Mouse (Mus musculus) mature B cell (primary cell): ENCODE data around the gene Xrcc1.
"Not testable (repeated sequence)": the region's sequence is repeated elsewhere in the genome, so short reads cannot be mapped to it uniquely, and the experiment has no call there.

ENCODE experiments used
- in situ Hi-C: fragments of 300-500 bp; cut with MboI; formaldehyde crosslinking; loops from 2 replicates; pipeline ENCODE4 v1.14.3; 2019

The Xrcc1 gene

GRCm38 (mm10) chr7:24600941-24601597, 55.0 kb downstream of the Xrcc1 start:
- in situ Hi-C loops = no loop called here

GRCm38 (mm10) chr7:24605561-24605960, 59.5 kb downstream of the Xrcc1 start:
- in situ Hi-C loops = loop anchor here (5.0 kb wide), 1 partner anchor 37 kb away; no protein-coding TSS in a partner anchor

GRCm38 (mm10) chr7:24606046-24606445, 60.0 kb downstream of the Xrcc1 start:
- in situ Hi-C loops = loop anchor here (5.0 kb wide), 1 partner anchor 36 kb away; no protein-coding TSS in a partner anchor

GRCm38 (mm10) chr7:24608017-24608416, 61.9 kb downstream of the Xrcc1 start:
- in situ Hi-C loops = loop anchor here (5.0 kb wide), 1 partner anchor 34 kb away; no protein-coding TSS in a partner anchor

- in situ Hi-C loops = loop anchor here (5.0 kb wide), 1 partner anchor 34 kb away; no protein-coding TSS in a partner anchor
Measured at GRCm38 (mm10) chr7:24608561-24608960, 62.5 kb downstream of the Xrcc1 start.

GRCm38 (mm10) chr7:24610144-24610878, 64.2 kb downstream of the Xrcc1 start, which contains the start of gene Phldb3:
TSS of gene Phldb3 (plus strand) at chr7:24610763.
- in situ Hi-C loops = no loop called here

GRCm38 (mm10) chr7:24610879-24611494, 64.9 kb downstream of the Xrcc1 start:
- in situ Hi-C loops = no loop called here

GRCm38 (mm10) chr7:24611709-24612108, 65.6 kb downstream of the Xrcc1 start:
- in situ Hi-C loops = no loop called here

- in situ Hi-C loops = no loop called here
Measured at GRCm38 (mm10) chr7:24612308-24612910, 66.3 kb downstream of the Xrcc1 start.

GRCm38 (mm10) chr7:24614816-24615215, 68.7 kb downstream of the Xrcc1 start:
- in situ Hi-C loops = no loop called here

GRCm38 (mm10) chr7:24617763-24618162, 71.7 kb downstream of the Xrcc1 start:
- in situ Hi-C loops = no loop called here

- in situ Hi-C loops = not testable (repeated sequence)
Measured at GRCm38 (mm10) chr7:24618374-24618773, 72.3 kb downstream of the Xrcc1 start.

GRCm38 (mm10) chr7:24619671-24620397, 73.7 kb downstream of the Xrcc1 start:
- in situ Hi-C loops = no loop called here

GRCm38 (mm10) chr7:24621193-24621592, 75.1 kb downstream of the Xrcc1 start:
- in situ Hi-C loops = no loop called here

- in situ Hi-C loops = no loop called here
Measured at GRCm38 (mm10) chr7:24622967-24623366, 76.9 kb downstream of the Xrcc1 start.
